Mouse (Mus musculus): ENCODE results near the gene Cand1. TPM values are rescaled to one million over a fixed set of nuclear protein-coding genes. Genes with fewer than 3 reads are reported as not detected.

Gene Cand1
- polyA plus RNA-seq, 1 experiment from 2014 or later = 48.0 TPM

DNA sequence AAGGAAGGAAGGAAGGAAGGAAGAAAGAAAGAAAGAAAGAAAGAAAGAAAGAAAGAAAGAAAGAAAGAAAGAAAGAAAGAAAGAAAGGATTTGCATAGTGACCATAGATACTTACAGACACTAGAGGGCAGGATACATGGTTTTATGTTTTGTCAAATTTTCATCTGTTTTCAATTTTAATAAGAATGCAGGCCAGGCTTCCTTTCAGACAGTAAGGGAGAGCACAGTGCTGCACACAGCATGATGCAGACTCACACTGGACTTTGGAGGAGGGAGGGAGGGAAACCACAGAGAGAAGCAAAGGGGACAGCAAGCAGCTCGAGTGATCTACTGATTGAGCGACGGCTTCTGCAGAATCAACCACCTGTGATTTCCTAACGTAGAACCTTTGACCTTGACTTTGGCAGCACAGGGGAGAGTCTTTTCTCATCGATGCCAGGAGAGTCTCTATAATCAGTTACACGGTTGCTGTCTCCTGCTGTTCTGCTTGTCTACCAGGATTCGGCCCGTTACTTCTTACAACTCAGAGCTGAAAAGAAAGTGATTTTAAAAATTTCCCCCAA lies 78.0 kb downstream of the Cand1 start:
- no peak for ATAC-seq (ENCODE audit: low read depth)
- 60% methylated on average over 8 of the region's 8 CpGs for WGBS
- H3K9ac ChIP-seq = no peak overlapping the region

DNA sequence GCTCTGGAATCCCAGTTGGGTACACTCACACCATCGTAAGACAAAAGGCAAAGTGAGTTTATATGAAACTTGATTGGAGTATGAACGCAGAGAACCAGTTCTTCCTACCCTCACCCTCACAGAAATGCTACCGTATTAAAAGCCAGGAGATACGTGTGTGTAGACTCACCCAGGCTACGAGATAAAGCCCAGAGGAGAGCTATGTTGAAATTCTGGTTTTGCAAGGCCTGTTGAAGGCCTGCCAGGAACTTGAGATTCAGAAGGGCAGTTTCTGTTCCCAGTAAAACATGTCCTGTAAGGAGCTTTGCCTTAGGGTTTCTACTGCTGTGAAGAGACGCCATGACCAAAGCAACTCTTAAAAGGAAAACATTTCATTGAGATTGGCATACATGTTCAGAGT lies 79.7 kb downstream of the Cand1 start:
- H3K27me3 ChIP-seq = no peaks in the 10 kb centered on the region
- no peak overlapping the region for H3K27ac ChIP-seq (replicated peaks)
- whole genome bisulfite sequencing = 91% methylated on average over 6 of the region's 6 CpGs
- no peaks in the 10 kb centered on the region for H3K4me1 ChIP-seq (replicated peaks)
- H3K4me2 ChIP-seq = no peak overlapping the region
- H3K36me3 ChIP-seq = no peaks in the 10 kb centered on the region
- no peak overlapping the region for H3K9ac ChIP-seq
- ATAC-seq (ENCODE audit: low read depth) = no peak
- no peaks in the 10 kb centered on the region for H3K9me3 ChIP-seq
- no peak overlapping the region for H3K4me3 ChIP-seq

More for the DNA sequence above, 78.0 kb downstream of the Cand1 start:
- Histone ChIP-seq H3K36me3 (no peaks in the 10 kb centered on the region), H3K4me1 (replicated peaks) (no peaks in the 10 kb centered on the region), H3K9me3 (no peaks in the 10 kb centered on the region), H3K4me2 (no peak overlapping the region), H3K27me3 (no peaks in the 10 kb centered on the region), H3K4me3 (no peak overlapping the region), H3K27ac (replicated peaks) (no peak overlapping the region)

DNA sequence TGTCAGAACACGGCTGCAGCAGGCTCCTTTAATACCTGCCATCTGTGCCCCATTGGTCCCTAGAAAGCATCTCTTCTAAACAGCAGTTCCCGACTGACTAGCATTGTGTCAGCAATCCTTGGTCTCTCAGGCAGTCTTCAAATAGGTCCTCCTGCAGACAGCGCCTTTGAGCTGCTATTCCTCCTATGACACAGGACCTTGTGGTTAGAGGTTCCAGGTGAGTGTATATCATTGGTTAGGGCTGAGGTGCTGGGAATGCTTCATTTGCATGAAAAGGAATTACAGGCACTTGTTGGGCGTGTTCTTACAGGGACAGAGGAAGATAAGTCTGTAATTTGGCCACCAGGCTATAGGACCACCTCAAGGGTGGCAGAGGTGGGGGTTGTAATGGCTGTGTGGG lies 90.6 kb downstream of the Cand1 start:
- H3K9me3 ChIP-seq = no peaks in the 10 kb centered on the region
- ATAC-seq (ENCODE audit: low read depth) = no peak
- no peaks in the 10 kb centered on the region for H3K27me3 ChIP-seq
- H3K27ac ChIP-seq (replicated peaks) = no peak overlapping the region
- no peak overlapping the region for H3K4me3 ChIP-seq
- H3K4me2 ChIP-seq = no peak overlapping the region
- H3K36me3 ChIP-seq = no peaks in the 10 kb centered on the region
- no peaks in the 10 kb centered on the region for H3K4me1 ChIP-seq (replicated peaks)
- H3K9ac ChIP-seq = no peak overlapping the region
- 70% methylated on average over 4 of the region's 4 CpGs for WGBS

Other genes starting within 250 kb of the Cand1 start
- gene Grip1, start 213.8 kb upstream of the Cand1 start, polyA plus RNA-seq (2015; fragmentation: Nextera tagmentation; extraction: Ambion mirVana) = 19.8 and 20.2 TPM in 2 replicates